Mouse (Mus musculus) MEL (cell line): Measurements from ENCODE around the gene Rin2. TPM values are rescaled to one million over a fixed set of nuclear protein-coding genes. Genes with fewer than 3 reads are reported as not detected.

ENCODE experiments used
- DNase-seq: peaks from one replicate; pipeline ENCODE4 v3.0.0; 2011; ENCODE audit warnings: low read depth, low spot score
- H3K27ac ChIP-seq: 2 replicates; pipeline ENCODE4 v1.5.1; 2012; ENCODE audit warnings: low read depth, mild to moderate bottlenecking, control low read depth, low read length, moderate library complexity; ENCODE audit not compliant: control insufficient read depth
- H3K27me3 ChIP-seq, 2 experiments: fragments of 150-350 bp in 1 of 2; sonication (generic) in 1 of 2; 2 replicates each; pipeline ENCODE4 v1.6.1; 2012; ENCODE audit warnings: low read length in 2 of 2, mild to moderate bottlenecking in 2 of 2, improper control_type of control experiment in 1 of 2, moderate library complexity in 1 of 2; ENCODE audit not compliant: insufficient read depth in 2 of 2, control insufficient read depth in 1 of 2
- H3K36me3 ChIP-seq, 2 experiments: 2 replicates each; pipeline ENCODE4 v1.6.1; 2012 to 2014; ENCODE audit warnings: low read length in 2 of 2, improper control_type of control experiment in 1 of 2, inconsistent platforms in 1 of 2, mild to moderate bottlenecking in 1 of 2; ENCODE audit not compliant: insufficient read depth in 2 of 2, control insufficient read depth in 1 of 2
- H3K4me1 ChIP-seq, 2 experiments: fragments of 150-350 bp in 1 of 2; sonication (generic) in 1 of 2; 2 replicates each; pipeline ENCODE4 v1.6.1; 2012; ENCODE audit warnings: low read length in 2 of 2, improper control_type of control experiment in 1 of 2, mild to moderate bottlenecking in 1 of 2; ENCODE audit not compliant: insufficient read depth in 2 of 2, control insufficient read depth in 1 of 2
- H3K4me3 ChIP-seq, 2 experiments: fragments of 150-350 bp in 1 of 2; sonication (generic) in 1 of 2; 2 replicates each; pipeline ENCODE4 v1.5.1; 2012; ENCODE audit warnings: low read depth in 2 of 2, low read length in 2 of 2, mild to moderate bottlenecking in 2 of 2, moderate library complexity in 2 of 2, control low read depth in 1 of 2, improper control_type of control experiment in 1 of 2; ENCODE audit not compliant: control insufficient read depth in 1 of 2, insufficient read depth in 1 of 2
- H3K79me2 ChIP-seq: 2 replicates; pipeline ENCODE4 v1.6.1; 2012; ENCODE audit warnings: mild to moderate bottlenecking, low read length, moderate library complexity; ENCODE audit not compliant: control insufficient read depth, poor library complexity, insufficient read depth
- H3K9ac ChIP-seq: 2 replicates; pipeline ENCODE4 v1.6.1; 2012; ENCODE audit warnings: low read depth, mild to moderate bottlenecking, control low read depth, low read length, moderate library complexity; ENCODE audit not compliant: control insufficient read depth, poor library complexity, severe bottlenecking
- H3K9me3 ChIP-seq: fragments of 150-350 bp; sonication (generic); replicated peaks from 2 replicates; pipeline ENCODE4 v1.6.1; 2012; ENCODE audit warnings: mild to moderate bottlenecking, low read length, improper control_type of control experiment, moderate library complexity; ENCODE audit not compliant: insufficient read depth
- BHLHE40 ChIP-seq: IDR thresholded peaks from 2 replicates; pipeline ENCODE4 v1.6.1; 2012; ENCODE audit warnings: low read depth, mild to moderate bottlenecking, inconsistent platforms, low read length, improper control_type of control experiment, borderline replicate concordance
- CHD1 ChIP-seq: IDR thresholded peaks from 2 replicates; pipeline ENCODE4 v1.6.1; 2012; ENCODE audit warnings: low read depth, mild to moderate bottlenecking, inconsistent platforms, low read length, improper control_type of control experiment
- CHD2 ChIP-seq: IDR thresholded peaks from 2 replicates; pipeline ENCODE4 v1.6.1; 2011; ENCODE audit warnings: low read length, improper control_type of control experiment
- EP300 ChIP-seq, 2 experiments: IDR thresholded peaks; 2 replicates each; pipeline ENCODE4 v1.6.1; 2011; ENCODE audit warnings: improper control_type of control experiment in 2 of 2, low read length in 2 of 2, low read depth in 1 of 2, mild to moderate bottlenecking in 1 of 2
- GABPA ChIP-seq: IDR thresholded peaks from 2 replicates; pipeline ENCODE4 v1.6.1; 2012; ENCODE audit warnings: low read depth, mild to moderate bottlenecking, inconsistent platforms, low read length, improper control_type of control experiment, moderate library complexity
- GATA1 ChIP-seq: IDR thresholded peaks from 2 replicates; pipeline ENCODE4 v1.6.1; 2011; ENCODE audit warnings: low read depth, low read length, improper control_type of control experiment
- KAT2A ChIP-seq: conservative IDR thresholded peaks from 2 replicates; pipeline ENCODE4 v1.6.1; 2012; ENCODE audit warnings: low read depth, low read length, improper control_type of control experiment, inconsistent platforms
- MAFK ChIP-seq: IDR thresholded peaks from 2 replicates; pipeline ENCODE4 v1.6.1; 2011; ENCODE audit warnings: low read depth, mild to moderate bottlenecking, low read length, improper control_type of control experiment, borderline replicate concordance
- MEF2A ChIP-seq: IDR thresholded peaks from 2 replicates; pipeline ENCODE4 v1.6.1; 2014; ENCODE audit warnings: low read depth, mild to moderate bottlenecking, inconsistent platforms, low read length, improper control_type of control experiment; ENCODE audit not compliant: poor library complexity, insufficient replicate concordance, severe bottlenecking; ENCODE audit errors: extremely low read depth
- MXI1 ChIP-seq: IDR thresholded peaks from 2 replicates; pipeline ENCODE4 v1.6.1; 2011; ENCODE audit warnings: mild to moderate bottlenecking, low read depth, low read length, improper control_type of control experiment
- MYC ChIP-seq: IDR thresholded peaks from 2 replicates; pipeline ENCODE4 v1.6.1; 2011; ENCODE audit warnings: low read depth, mild to moderate bottlenecking, low read length, improper control_type of control experiment, moderate library complexity
- NELFE ChIP-seq: IDR thresholded peaks from 2 replicates; pipeline ENCODE4 v1.6.1; 2011; ENCODE audit warnings: low read depth, low read length, improper control_type of control experiment
- POLR2AphosphoS2 ChIP-seq: IDR thresholded peaks from 2 replicates; pipeline ENCODE4 v1.6.1; 2011; ENCODE audit warnings: low read length, improper control_type of control experiment
- RAD21 ChIP-seq: IDR thresholded peaks from 2 replicates; pipeline ENCODE4 v1.6.1; 2011; ENCODE audit warnings: mild to moderate bottlenecking, low read depth, low read length, improper control_type of control experiment
- RCOR1 ChIP-seq: IDR thresholded peaks from 2 replicates; pipeline ENCODE4 v1.6.1; 2012; ENCODE audit warnings: low read depth, mild to moderate bottlenecking, inconsistent platforms, low read length, improper control_type of control experiment
- SIN3A ChIP-seq: IDR thresholded peaks from 2 replicates; pipeline ENCODE4 v1.6.1; 2012; ENCODE audit warnings: low read length, improper control_type of control experiment, inconsistent platforms
- TBP ChIP-seq: IDR thresholded peaks from 2 replicates; pipeline ENCODE4 v1.8.0; 2011; ENCODE audit warnings: low read depth, low read length, improper control_type of control experiment
- TCF12 ChIP-seq: IDR thresholded peaks from 2 replicates; pipeline ENCODE4 v1.6.1; 2014; ENCODE audit warnings: low read depth, mild to moderate bottlenecking, inconsistent platforms, low read length, improper control_type of control experiment, moderate library complexity
- USF1 ChIP-seq: IDR thresholded peaks from 2 replicates; pipeline ENCODE4 v1.6.1; 2014; ENCODE audit warnings: low read depth, mild to moderate bottlenecking, inconsistent platforms, low read length, improper control_type of control experiment, moderate library complexity
- USF2 ChIP-seq, 2 experiments: IDR thresholded peaks; 2 replicates each; pipeline ENCODE4 v1.6.1; 2011 to 2012; ENCODE audit warnings: improper control_type of control experiment in 2 of 2, low read length in 2 of 2, borderline replicate concordance in 1 of 2, inconsistent platforms in 1 of 2, low read depth in 1 of 2, mild to moderate bottlenecking in 1 of 2; ENCODE audit not compliant: insufficient read depth in 1 of 2
- ZKSCAN1 ChIP-seq: IDR thresholded peaks from 2 replicates; pipeline ENCODE4 v1.6.1; 2012; ENCODE audit warnings: low read depth, mild to moderate bottlenecking, inconsistent platforms, low read length, improper control_type of control experiment, moderate library complexity
- ZMIZ1 ChIP-seq: IDR thresholded peaks from 2 replicates; pipeline ENCODE4 v1.6.1; 2012; ENCODE audit warnings: low read depth, mild to moderate bottlenecking, inconsistent platforms, low read length, improper control_type of control experiment, moderate library complexity
- ZNF384 ChIP-seq: IDR thresholded peaks from 2 replicates; pipeline ENCODE4 v1.6.1; 2012; ENCODE audit warnings: low read depth, mild to moderate bottlenecking, inconsistent platforms, low read length, improper control_type of control experiment
- polyA plus RNA-seq, 2 experiments: library from polyadenylated mRNA; stranded (reverse) in 1 of 2; unstranded in 1 of 2; fragments of >175 nt in 1 of 2; fragments of >200 nt in 1 of 2; gene quantifications; 2 replicates each; pipeline versions ENCODE4 v1.2.1 to v1.2.4; 2012; ENCODE audit warnings: low replicate concordance in 2 of 2, low read depth in 1 of 2; ENCODE audit not compliant: insufficient read length in 2 of 2, insufficient read depth in 1 of 2, missing spikeins in 1 of 2
- total RNA-seq: library from RNA; depleted of rRNA; stranded (reverse); fragments of 300-350 nt; gene quantifications from 2 replicates; pipeline ENCODE4 v1.2.3, GENCODE M21; 2012

The Rin2 gene
- total and polyA plus RNA-seq, 3 experiments, result 0.01 TPM; not detected in 2

- no peaks in the 10 kb centered on the region for H3K79me2 ChIP-seq
- no peaks in the 10 kb centered on the region for H3K4me1 ChIP-seq
- H3K9me3 ChIP-seq, result no peaks in the 10 kb centered on the region
- H3K27me3 ChIP-seq, result no peaks in the 10 kb centered on the region
- no peaks in the 10 kb centered on the region for H3K36me3 ChIP-seq
- no peak overlapping the region for H3K9ac ChIP-seq
- H3K27ac ChIP-seq, result no peak overlapping the region
- TF ChIP-seq MAFK, result no peak
- TF ChIP-seq RCOR1, result no peak
- no peak for TF ChIP-seq CHD2
- no peak for TF ChIP-seq CHD1
- TF ChIP-seq BHLHE40, result no peak
- TF ChIP-seq EP300 (IDR thresholded peaks at IDR 0.05; ENCODE audit: low read depth in 1 of 2, low read length in 2 of 2), result no peak
- TF ChIP-seq RAD21, result no peak
- TF ChIP-seq USF2 (IDR thresholded peaks at IDR 0.05; ENCODE audit: borderline replicate concordance in 1 of 2, insufficient read depth in 1 of 2, low read depth in 1 of 2, low read length in 2 of 2), result no peak
- TF ChIP-seq GABPA, result no peak
- no peak overlapping the region for H3K4me3 ChIP-seq
- DNase-seq, result no peak
These were observed 43.2 kb upstream of the Rin2 start for GRCm38 (mm10) chr2:145631799-145632174.

GRCm38 (mm10) chr2:145633811-145634210, 41.2 kb upstream of the Rin2 start:
- H3K36me3 ChIP-seq, result no peaks in the 10 kb centered on the region
- no peak overlapping the region for H3K9ac ChIP-seq
- no peak overlapping the region for H3K4me3 ChIP-seq
- H3K27ac ChIP-seq, result no peak overlapping the region
- no peak for TF ChIP-seq MXI1
- no peak for TF ChIP-seq TBP
- TF ChIP-seq RCOR1, result no peak
- TF ChIP-seq USF1, result no peak
- no peak for TF ChIP-seq GATA1
- no peak for TF ChIP-seq MEF2A
- TF ChIP-seq ZMIZ1, result no peak
- no peak for TF ChIP-seq ZKSCAN1
- TF ChIP-seq POLR2AphosphoS2, result no peak
- no peak for TF ChIP-seq TCF12
- TF ChIP-seq CHD2, result no peak
- TF ChIP-seq ZNF384, result no peak
- no peak for TF ChIP-seq MAFK
- TF ChIP-seq KAT2A, result no peak
- TF ChIP-seq NELFE, result no peak
- no peak for TF ChIP-seq RAD21
- TF ChIP-seq MYC, result no peak
- no peak for TF ChIP-seq SIN3A
- no peaks in the 10 kb centered on the region for H3K27me3 ChIP-seq
- no peaks in the 10 kb centered on the region for H3K9me3 ChIP-seq
- no peaks in the 10 kb centered on the region for H3K4me1 ChIP-seq
- DNase-seq, result no peak
- H3K79me2 ChIP-seq, result no peaks in the 10 kb centered on the region
